Mouse (Mus musculus) intestine, embryonic 15.5 days (tissue): ENCODE data around the gene Fn3krp. TPM values are rescaled to one million over a fixed set of nuclear protein-coding genes. Genes with fewer than 3 reads are reported as not detected.

Experiments
- ATAC-seq: fragments of 200-750 bp; cut with Nextera tagmentation; 2 replicates; pipeline ENCODE4 v1.8.0; 2017; ENCODE audit warnings: moderate TSS enrichment, moderate library complexity
- H3K27ac ChIP-seq: fragments of 300-500 bp; sonication (generic); 2 replicates; pipeline ENCODE4 v1.5.1; 2015; ENCODE audit warnings: mild to moderate bottlenecking, inconsistent platforms
- H3K27me3 ChIP-seq: fragments of 300-500 bp; sonication (generic); replicated peaks from 2 replicates; pipeline ENCODE4 v1.6.1; 2015; ENCODE audit warnings: inconsistent platforms
- H3K36me3 ChIP-seq: fragments of 300-500 bp; sonication (generic); 2 replicates; pipeline ENCODE4 v1.6.1; 2015; ENCODE audit warnings: inconsistent platforms
- H3K4me1 ChIP-seq: fragments of 300-500 bp; sonication (generic); replicated peaks from 2 replicates; pipeline ENCODE4 v1.6.1; 2015; ENCODE audit warnings: inconsistent platforms
- H3K4me2 ChIP-seq: fragments of 300-500 bp; sonication (generic); replicated peaks from 2 replicates; pipeline ENCODE4 v1.6.1; 2015; ENCODE audit warnings: mild to moderate bottlenecking, inconsistent platforms
- H3K4me3 ChIP-seq: fragments of 300-500 bp; sonication (generic); replicated peaks from 2 replicates; pipeline ENCODE4 v1.5.1; 2015; ENCODE audit warnings: inconsistent platforms
- H3K9ac ChIP-seq: fragments of 300-500 bp; sonication (generic); 2 replicates; pipeline ENCODE4 v1.6.1; 2015; ENCODE audit warnings: inconsistent platforms
- H3K9me3 ChIP-seq: fragments of 300-500 bp; sonication (generic); 2 replicates; pipeline ENCODE4 v1.6.1; 2016; ENCODE audit warnings: inconsistent platforms
- WGBS: fragments of 180-500 bp; shearing (Covaris S2); methylation state at CpG from one replicate; pipeline ENCODE4 v1.1.7; 2015; 5-methylcytosine and 5-hydroxymethylcytosine counted together
- polyA plus RNA-seq: library from polyadenylated mRNA; unstranded; fragments of >200 nt; fragmentation: Nextera tagmentation; extraction: Ambion mirVana; gene quantifications from 2 replicates; pipeline ENCODE4 v1.2.1, GENCODE M21; 2015

Gene Fn3krp
- 6.4 and 7.1 TPM in 2 replicates for polyA plus RNA-seq

DNA sequence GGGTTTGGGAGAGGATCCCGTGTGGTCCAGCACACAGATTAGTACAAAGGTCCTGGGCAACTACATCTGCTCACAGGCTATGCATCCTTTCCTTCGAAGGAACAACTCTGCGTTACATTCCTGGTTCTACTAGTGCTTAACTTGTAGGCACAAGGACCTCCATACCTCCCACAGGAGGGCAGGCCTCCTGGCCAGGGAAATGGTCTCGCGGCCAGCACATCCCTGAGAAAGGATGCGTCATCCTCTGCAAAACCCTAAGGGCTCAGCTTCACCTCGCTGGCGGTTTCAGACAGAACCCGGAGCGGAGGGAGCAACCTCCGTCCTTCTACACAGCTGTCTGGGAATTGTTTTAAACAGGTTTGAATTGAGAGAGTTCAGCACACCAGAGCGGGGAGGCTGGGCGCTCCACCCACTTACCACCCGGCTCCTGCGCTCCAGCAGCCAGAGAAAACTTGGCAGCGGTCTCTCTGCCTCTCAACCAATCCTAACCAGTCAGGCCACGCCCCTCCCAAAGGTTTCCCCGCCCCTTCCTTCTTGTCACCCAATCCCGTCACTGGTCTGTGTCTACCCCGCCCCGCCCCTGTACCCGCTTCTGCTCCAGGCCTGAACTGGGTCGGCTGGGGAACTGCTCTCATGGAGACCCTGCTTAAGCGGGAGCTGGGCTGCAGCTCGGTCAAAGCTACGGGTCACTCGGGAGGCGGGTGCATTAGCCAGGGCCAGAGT is at the start of gene Fn3krp:
Fn3krp (plus strand) TSS at position 572 of the 723 bp plus-strand sequence.
- Histone ChIP-seq H3K4me3 (peak within 1 kb of the TSS; percentile 66), H3K27me3 (no peaks in the 10 kb centered on the region), H3K4me2 (peak within 1 kb of the TSS; percentile 92), H3K36me3 (no peaks in the 10 kb centered on the region), H3K27ac (peak within 1 kb of the TSS; percentile 33), H3K9me3 (no peaks in the 10 kb centered on the region), H3K4me1 (0 out of 2 replicates have a peak, but pooled peaks cover 5% of the 10 kb centered on the region), H3K9ac (peak within 1 kb of the TSS; percentile 81)
- peak; percentile 100 for ATAC-seq
- WGBS, result 1% methylated on average over 28 of the region's 28 CpGs

DNA sequence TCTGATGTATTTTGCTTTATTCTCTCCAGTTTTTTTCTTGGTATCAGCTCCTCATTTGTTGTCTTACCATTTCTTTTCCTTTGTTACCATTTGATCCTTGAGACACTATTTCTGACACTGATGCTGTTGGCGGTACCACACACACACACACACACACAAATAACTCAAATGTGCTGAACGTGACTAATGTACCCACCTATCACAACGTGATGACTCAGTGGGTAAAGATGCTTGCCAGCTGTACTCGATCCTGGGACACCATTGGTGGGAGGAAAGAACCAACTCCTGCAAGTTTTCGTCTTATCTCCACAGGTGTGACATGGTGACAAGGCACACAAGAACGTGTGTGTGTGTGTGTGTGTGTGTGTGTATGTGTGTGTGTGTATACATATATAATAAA is 47.9 kb upstream of the Fn3krp start:
- Histone ChIP-seq H3K27ac (no peak overlapping the region), H3K9me3 (no peaks in the 10 kb centered on the region), H3K4me1 (no peaks in the 10 kb centered on the region), H3K27me3 (no peaks in the 10 kb centered on the region), H3K9ac (no peak overlapping the region), H3K36me3 (no peaks in the 10 kb centered on the region), H3K4me2 (no peak overlapping the region), H3K4me3 (no peak overlapping the region)
- no peak for ATAC-seq
- WGBS, result 65% methylated on average over 6 of the region's 6 CpGs

DNA sequence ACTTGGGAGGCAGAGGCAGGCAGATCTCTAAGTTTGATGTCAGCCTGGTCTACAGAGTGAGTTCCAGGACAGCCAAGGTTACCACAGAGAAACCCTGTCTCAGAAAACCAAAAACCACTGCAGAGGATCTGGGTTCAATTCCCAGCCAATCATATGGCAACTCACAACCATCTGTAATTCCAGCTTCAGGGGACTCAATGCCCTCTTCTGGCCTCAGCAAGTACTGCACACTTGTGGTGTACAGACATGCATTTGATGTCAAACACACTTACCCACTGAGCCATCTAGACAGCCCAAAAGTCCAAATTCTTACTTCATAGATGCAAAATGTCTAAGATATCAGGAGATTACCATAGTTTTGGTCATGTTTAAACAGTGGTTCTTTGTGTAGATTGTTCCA is 42.6 kb upstream of the Fn3krp start:
- Histone ChIP-seq H3K27ac (no peak overlapping the region), H3K27me3 (no peaks in the 10 kb centered on the region), H3K9me3 (no peaks in the 10 kb centered on the region)

DNA sequence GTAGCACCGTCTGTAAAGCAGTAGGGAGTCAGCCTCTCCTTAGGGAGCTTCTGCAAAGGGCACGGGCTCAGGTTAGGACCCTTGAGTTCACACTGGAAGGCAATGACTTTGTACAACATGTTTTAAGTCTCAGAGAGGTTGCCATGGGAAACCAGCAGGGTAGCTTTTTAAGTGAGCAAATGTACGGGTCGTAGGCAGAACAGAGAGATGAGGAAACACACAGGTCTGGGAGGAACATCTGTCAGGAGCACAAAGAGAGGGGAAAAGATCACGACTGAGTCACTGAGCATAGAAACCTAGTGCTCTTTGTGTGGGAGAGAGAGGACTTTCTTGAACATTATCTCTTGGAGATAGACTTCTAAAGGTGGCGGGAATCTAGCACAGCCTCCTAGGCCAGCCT is 40.9 kb upstream of the Fn3krp start:
- no peak overlapping the region for H3K27ac ChIP-seq
- H3K9ac ChIP-seq, result no peak overlapping the region
- H3K4me3 ChIP-seq, result no peak overlapping the region
- ATAC-seq, result no peak
- no peaks in the 10 kb centered on the region for H3K27me3 ChIP-seq
- H3K9me3 ChIP-seq, result no peaks in the 10 kb centered on the region
- no peaks in the 10 kb centered on the region for H3K4me1 ChIP-seq
- no peaks in the 10 kb centered on the region for H3K36me3 ChIP-seq
- WGBS, result 68% methylated on average over 6 of the region's 6 CpGs
- no peak overlapping the region for H3K4me2 ChIP-seq

More for the DNA sequence above, 42.6 kb upstream of the Fn3krp start:
- H3K4me3 ChIP-seq, result no peak overlapping the region
- ATAC-seq, result no peak
- no peaks in the 10 kb centered on the region for H3K4me1 ChIP-seq
- no peaks in the 10 kb centered on the region for H3K36me3 ChIP-seq
- no peak overlapping the region for H3K4me2 ChIP-seq
- no peak overlapping the region for H3K9ac ChIP-seq

DNA sequence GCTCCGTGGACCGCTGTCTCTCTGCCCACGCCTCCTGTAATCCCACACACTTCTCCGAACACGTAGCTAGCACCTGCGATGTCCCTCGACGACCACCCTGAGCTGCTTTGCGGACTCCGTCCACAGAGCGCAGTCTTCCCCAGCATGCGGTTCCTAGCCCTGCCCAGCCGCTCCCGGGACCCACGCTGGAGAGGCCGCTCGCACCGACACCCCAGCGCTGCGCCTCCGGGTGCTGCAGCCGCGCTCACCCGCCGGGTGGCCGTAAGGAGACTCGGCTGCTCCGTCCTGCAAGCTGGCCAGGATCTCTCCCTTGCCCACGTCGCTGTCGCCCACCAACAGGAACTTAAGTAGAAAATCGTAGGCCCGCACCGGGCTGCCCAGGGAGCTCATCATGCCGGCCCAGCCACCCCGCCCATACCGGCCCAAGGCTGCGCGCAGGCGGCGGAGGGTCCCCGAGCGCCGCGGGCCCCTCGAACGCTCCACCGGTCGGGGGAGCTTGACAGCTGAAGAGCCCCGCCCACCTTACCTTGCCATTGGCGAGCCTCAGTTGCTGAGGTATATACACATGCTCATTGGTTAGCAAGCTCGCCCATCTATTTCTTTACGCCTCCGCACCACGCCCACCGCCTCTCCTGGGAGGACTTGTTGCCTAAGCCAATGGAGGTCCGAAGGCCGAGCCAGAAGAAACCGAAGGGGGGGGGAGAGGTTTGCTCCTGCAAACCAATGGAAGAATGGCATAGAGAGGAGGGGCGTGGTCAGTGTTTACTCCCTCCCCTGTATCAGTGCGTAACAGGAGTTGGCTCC is 33.2 kb upstream of the Fn3krp start, which contains the start of gene Rab40b:
Rab40b (minus strand) TSS at position 502 of the 804 bp plus-strand sequence.
- WGBS, result under 1% methylated on average over 61 of the region's 61 CpGs
- H3K9me3 ChIP-seq, result no peaks in the 10 kb centered on the region
- peak; percentile 100 for ATAC-seq
- peak within 1 kb of the TSS; percentile 92 for H3K4me2 ChIP-seq
- peak within 1 kb of the TSS; percentile 57 for H3K4me3 ChIP-seq
- peaks cover 11% of the 10 kb centered on the region for H3K4me1 ChIP-seq
- H3K27ac ChIP-seq, result 0 out of 2 replicates have a peak within 1 kb of the TSS, but pooled peaks have one; percentile 24
- H3K36me3 ChIP-seq, result no peaks in the 10 kb centered on the region
- H3K27me3 ChIP-seq, result no peaks in the 10 kb centered on the region
- peak within 1 kb of the TSS; percentile 61 for H3K9ac ChIP-seq

DNA sequence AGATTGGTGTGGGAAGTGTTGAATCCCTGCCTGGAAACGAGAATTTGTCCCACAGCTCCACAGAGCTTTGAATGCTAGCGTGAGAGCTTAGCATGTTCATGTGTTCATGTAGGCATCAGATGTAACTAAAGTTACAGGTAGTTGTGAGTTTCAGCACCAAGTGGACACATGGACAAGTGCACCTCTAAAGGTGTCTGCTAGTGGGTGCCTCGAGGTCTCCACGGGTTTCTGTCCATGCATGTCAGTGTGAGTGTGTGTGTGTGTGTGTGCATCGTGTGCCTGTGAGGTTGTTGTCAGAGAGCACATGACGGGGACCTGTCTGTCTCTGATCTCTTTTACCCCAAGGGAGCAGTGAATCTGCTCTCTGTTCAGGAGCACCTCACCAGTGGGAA is 32.7 kb upstream of the Fn3krp start:
- WGBS, result 14% methylated on average over 6 of the region's 6 CpGs
- peaks cover 11% of the 10 kb centered on the region for H3K4me1 ChIP-seq
- H3K4me3 ChIP-seq, result peak overlapping the region; percentile 57
- peak; percentile 29 for ATAC-seq
- no peaks in the 10 kb centered on the region for H3K9me3 ChIP-seq
- no peaks in the 10 kb centered on the region for H3K27me3 ChIP-seq
- no peaks in the 10 kb centered on the region for H3K36me3 ChIP-seq
- peak overlapping the region; percentile 92 for H3K4me2 ChIP-seq
- no peak overlapping the region for H3K9ac ChIP-seq
- no peak overlapping the region for H3K27ac ChIP-seq

DNA sequence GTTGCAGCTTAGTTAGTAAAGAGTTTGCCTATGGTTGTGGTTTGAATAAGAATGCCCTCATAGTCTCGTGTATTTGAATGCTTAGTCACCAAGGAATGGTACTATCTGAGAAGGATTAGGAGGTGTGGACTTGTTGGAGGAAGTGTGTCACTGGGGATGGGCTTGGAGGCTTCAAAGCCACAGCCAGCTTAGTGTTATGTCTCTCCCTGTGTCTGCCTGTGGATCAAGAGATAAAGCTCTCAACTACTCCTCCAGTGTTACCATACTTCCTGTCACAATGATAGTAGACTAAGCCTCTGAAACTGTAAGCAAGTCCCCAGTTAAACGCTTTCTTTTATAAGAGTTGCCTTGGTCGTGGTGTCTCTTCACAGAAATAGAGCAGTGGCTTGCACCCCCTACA is 30.4 kb upstream of the Fn3krp start:
- no peak overlapping the region for H3K27ac ChIP-seq
- no peaks in the 10 kb centered on the region for H3K27me3 ChIP-seq
- H3K4me1 ChIP-seq, result peaks cover 11% of the 10 kb centered on the region
- no peak for ATAC-seq
- no peak overlapping the region for H3K9ac ChIP-seq
- no peak overlapping the region for H3K4me2 ChIP-seq
- WGBS, result 75% methylated on average over 3 of the region's 3 CpGs
- H3K9me3 ChIP-seq, result no peaks in the 10 kb centered on the region
- no peaks in the 10 kb centered on the region for H3K36me3 ChIP-seq
- no peak overlapping the region for H3K4me3 ChIP-seq

DNA sequence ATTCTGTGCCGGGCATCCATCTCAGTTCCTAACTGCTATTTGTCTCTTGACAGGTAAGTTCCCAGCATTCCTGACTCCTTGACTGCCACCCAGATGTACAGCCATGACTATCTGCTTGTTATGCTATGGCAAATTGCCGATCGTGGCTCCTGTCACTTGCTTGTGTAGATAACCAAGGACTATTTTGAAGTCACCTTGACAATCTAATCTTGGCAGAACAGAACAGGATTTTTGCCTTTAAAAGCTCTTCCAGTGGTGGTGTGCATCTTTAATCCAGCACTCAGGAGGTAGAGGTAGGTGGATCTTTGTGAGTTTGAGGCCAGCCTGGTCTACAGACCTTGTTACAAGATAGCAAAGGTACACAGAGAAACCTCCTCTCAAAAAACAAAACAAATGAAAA is 28.8 kb upstream of the Fn3krp start:
- H3K4me2 ChIP-seq, result no peak overlapping the region
- 90% methylated on average over 3 of the region's 3 CpGs for WGBS
- no peak overlapping the region for H3K27ac ChIP-seq
- H3K36me3 ChIP-seq, result no peaks in the 10 kb centered on the region
- peaks cover 7% of the 10 kb centered on the region for H3K4me1 ChIP-seq
- H3K27me3 ChIP-seq, result no peaks in the 10 kb centered on the region
- ATAC-seq, result no peak
- H3K9ac ChIP-seq, result no peak overlapping the region
- H3K4me3 ChIP-seq, result no peak overlapping the region
- no peaks in the 10 kb centered on the region for H3K9me3 ChIP-seq

DNA sequence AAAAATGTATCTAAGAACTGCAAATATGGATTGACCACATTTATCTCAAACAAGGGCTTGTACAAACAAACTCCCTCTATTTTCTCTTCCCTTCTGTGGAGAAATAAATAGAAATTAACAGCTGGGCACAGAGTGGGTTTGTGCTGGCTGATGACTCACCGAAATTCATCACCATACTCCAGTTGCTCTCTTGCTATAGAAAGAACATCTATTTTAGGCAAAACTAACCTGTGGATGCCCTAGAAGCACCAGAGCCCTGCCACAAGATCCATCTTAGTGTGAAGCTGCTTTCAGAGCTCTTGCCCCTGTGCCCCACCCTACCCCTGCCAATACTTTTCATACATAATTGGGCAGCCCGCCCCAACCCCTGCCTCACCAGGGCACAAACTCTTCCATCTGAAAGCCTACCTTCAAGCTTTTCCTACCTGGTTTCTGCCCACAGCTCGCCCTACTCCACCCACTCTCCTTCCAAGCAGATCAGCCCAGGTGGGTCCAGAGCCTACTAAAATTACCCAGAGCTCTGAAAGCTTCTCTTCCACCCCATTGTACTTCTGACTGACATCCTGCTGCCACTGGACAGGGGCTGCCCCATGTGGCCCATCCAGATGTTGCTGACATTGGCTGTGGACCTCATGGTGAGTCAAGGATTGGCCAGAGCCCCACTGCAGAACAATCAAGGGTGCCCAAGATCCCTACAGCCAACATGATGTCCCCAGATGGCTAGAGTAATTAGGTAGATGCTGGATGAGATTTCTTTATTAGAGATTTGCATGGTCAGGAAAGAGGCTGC is 13.6 kb upstream of the Fn3krp start:
- H3K4me2 ChIP-seq, result no peak overlapping the region
- H3K4me1 ChIP-seq, result no peaks in the 10 kb centered on the region
- ATAC-seq, result no peak
- no peaks in the 10 kb centered on the region for H3K9me3 ChIP-seq
- no peak overlapping the region for H3K27ac ChIP-seq
- H3K36me3 ChIP-seq, result no peaks in the 10 kb centered on the region
- H3K27me3 ChIP-seq, result no peaks in the 10 kb centered on the region
- 69% methylated on average over 3 of the region's 3 CpGs for WGBS
- no peak overlapping the region for H3K9ac ChIP-seq
- no peak overlapping the region for H3K4me3 ChIP-seq

DNA sequence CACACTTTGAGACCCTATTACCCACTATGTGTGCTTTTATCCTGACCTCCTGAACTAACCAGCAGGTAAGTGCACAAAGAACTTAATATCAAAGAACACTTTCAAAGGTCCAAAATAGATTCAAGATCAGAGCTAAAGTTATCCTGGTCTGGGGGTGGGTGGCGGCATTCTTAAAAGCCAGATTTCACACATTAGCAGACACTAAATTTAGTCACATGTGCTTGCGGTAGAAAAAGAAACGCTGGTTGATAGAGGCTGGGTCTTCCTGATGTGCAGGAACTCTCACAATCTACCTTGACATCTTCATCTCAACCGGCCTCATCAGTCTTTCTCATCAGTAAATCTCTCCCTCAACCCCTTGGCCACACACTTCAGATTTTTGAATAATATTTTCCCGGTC is 6.4 kb upstream of the Fn3krp start:
- H3K9me3 ChIP-seq, result no peaks in the 10 kb centered on the region
- H3K36me3 ChIP-seq, result no peaks in the 10 kb centered on the region
- no peak overlapping the region for H3K9ac ChIP-seq
- H3K27ac ChIP-seq, result no peak overlapping the region
- no peaks in the 10 kb centered on the region for H3K4me1 ChIP-seq
- H3K4me2 ChIP-seq, result no peak overlapping the region
- 93% methylated on average over 5 of the region's 5 CpGs for WGBS
- no peak overlapping the region for H3K4me3 ChIP-seq
- no peak for ATAC-seq
- H3K27me3 ChIP-seq, result no peaks in the 10 kb centered on the region

DNA sequence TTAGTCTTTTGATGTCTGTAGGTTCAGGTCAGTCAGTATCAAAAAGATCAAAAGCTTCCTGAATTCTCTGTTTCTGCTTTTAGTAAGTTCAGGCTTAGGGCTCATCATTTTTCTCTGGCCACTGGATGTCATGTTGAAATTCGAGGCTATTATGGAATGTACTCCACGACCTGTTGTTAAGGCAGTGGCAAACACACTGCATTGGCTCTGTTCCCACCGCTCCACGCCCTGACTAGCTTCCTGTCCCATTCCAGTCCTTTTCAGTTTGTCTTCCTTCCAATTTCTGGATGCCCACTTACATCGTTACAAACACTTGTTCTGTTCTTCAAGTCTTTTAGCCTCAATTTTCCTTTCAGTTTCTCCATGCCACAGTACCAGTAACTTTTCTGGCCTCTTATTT is 5.8 kb upstream of the Fn3krp start:
- H3K4me3 ChIP-seq, result no peak overlapping the region
- ATAC-seq, result no peak
- 60% methylated on average over 5 of the region's 5 CpGs for WGBS
- H3K9ac ChIP-seq, result no peak overlapping the region
- H3K27me3 ChIP-seq, result no peaks in the 10 kb centered on the region
- no peak overlapping the region for H3K4me2 ChIP-seq
- H3K9me3 ChIP-seq, result no peaks in the 10 kb centered on the region
- no peaks in the 10 kb centered on the region for H3K4me1 ChIP-seq
- no peaks in the 10 kb centered on the region for H3K36me3 ChIP-seq
- H3K27ac ChIP-seq, result no peak overlapping the region

DNA sequence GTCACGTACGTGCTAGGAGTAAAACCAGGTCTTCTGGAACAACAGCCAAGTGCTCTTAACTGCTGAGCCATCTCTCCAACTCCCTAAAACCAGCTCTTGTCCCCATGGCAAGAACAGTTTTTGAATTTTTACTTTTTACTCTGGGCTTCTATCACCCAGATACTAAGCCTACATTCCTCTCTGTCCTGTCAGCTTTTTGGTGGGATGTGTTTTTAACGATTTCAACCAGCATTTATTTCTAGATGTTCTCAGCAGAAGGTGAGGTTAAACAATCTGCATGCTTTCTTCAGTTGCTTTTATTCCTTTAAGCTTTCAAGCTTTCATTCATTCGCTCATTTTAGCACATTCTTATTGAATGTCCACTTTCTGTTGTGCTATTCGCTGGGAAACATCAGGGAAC is 3.2 kb upstream of the Fn3krp start:
- H3K9ac ChIP-seq, result no peak overlapping the region
- H3K36me3 ChIP-seq, result no peaks in the 10 kb centered on the region
- no peaks in the 10 kb centered on the region for H3K27me3 ChIP-seq
- no peak overlapping the region for H3K4me2 ChIP-seq
- 76% methylated on average over 5 of the region's 5 CpGs for WGBS
- H3K4me1 ChIP-seq, result 0 out of 2 replicates have a peak, but pooled peaks cover 5% of the 10 kb centered on the region
- no peaks in the 10 kb centered on the region for H3K9me3 ChIP-seq
- no peak for ATAC-seq
- no peak overlapping the region for H3K4me3 ChIP-seq
- H3K27ac ChIP-seq, result no peak overlapping the region
